Mouse (Mus musculus): ENCODE results near the gene Acat2. TPM values are rescaled to one million over a fixed set of nuclear protein-coding genes. Genes with fewer than 3 reads are reported as not detected.
"Not testable (repeated sequence)": the region's sequence is repeated elsewhere in the genome, so short reads cannot be mapped to it uniquely, and the experiment has no call there.

Gene Acat2
- total RNA-seq, 2 experiments from 2014 or later: 2.6 to 4.9 TPM

DNA sequence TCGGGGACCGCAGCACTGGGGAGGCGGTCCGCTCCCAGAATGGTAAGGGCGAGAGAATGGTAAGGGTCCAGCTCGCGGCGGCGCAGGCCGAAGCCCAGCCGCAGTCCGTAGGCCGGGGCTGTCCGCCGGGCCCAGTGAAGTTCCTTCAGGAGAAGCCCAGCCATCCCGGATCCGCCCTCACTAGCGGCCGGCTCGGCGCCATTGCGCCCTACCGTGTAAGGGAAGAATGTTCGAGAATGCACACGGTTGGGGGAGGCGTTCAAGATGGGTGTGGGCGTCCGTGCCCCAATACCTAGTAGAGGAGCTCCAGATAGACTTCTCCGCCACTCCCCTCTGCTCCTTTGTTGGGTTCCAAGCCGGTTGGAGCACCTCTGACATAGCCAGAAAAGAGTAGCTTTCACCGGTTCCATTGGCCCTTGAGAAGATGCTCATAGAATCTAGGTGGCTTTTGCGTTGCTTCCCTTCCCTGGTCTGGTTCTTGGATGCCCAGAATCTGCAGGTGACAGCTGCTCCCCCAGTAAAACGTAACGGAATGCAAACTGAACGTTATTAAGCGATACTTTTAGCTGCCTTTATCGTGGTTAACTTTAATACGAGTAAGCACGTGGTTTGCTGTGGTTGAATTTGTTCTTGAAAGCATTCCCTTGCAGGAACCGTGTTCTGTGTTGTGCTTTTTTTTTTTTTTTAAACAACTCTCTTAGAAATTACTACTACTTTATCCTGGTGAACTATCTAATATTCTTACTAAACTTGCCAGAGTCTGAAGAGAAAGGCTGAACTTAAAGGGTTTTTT is 43.8 kb downstream of the Acat2 start:
- Histone ChIP-seq H3K27ac (peak overlapping the region; percentile 94), H3K4me3 (peak overlapping the region; percentile 100)
- TF ChIP-seq CTCF (IDR thresholded peaks at IDR 0.05): no peak
- intact Hi-C loops (cut with DNase I): loop anchor here (5.0 kb wide), 1 partner anchor 76 kb away; the partner anchor contains the start of gene Wtap
- no peak for DNase-seq

- TF ChIP-seq CTCF (IDR thresholded peaks at IDR 0.05): no peak
- peak; percentile 99 for DNase-seq
- Histone ChIP-seq H3K4me3 (peak within 1 kb of the TSS; percentile 100), H3K27ac (peak within 1 kb of the TSS; percentile 94)
- intact Hi-C loops (cut with DNase I): loop anchor here (5.0 kb wide), 1 partner anchor 76 kb away; the partner anchor contains the start of gene Wtap
These were observed 44.5 kb downstream of the Acat2 start, which contains the start of gene Mrpl18 for GRCm38 (mm10) chr17:12915881-12916583. Gene Mrpl18, minus strand, starts transcription at chr17:12916345.

- TF ChIP-seq CTCF (IDR thresholded peaks at IDR 0.05): no peak
- Histone ChIP-seq H3K4me3 (peak within 1 kb of the TSS; percentile 100), H3K27ac (peak within 1 kb of the TSS; percentile 94)
- no peak for DNase-seq
- intact Hi-C loops (cut with DNase I): loop anchor here (5.0 kb wide), 1 partner anchor 77 kb away; the partner anchor contains the start of gene Wtap
These were observed 45.1 kb downstream of the Acat2 start, which contains the start of gene Tcp1 for GRCm38 (mm10) chr17:12915488-12915880. Gene Tcp1, plus strand, starts transcription at chr17:12915701.

- no peak overlapping the region for H3K27ac ChIP-seq
- no peak for DNase-seq
- intact Hi-C loops (cut with DNase I): no loop called here
- TF ChIP-seq CTCF (IDR thresholded peaks at IDR 0.05): no peak
- H3K4me3 ChIP-seq: no peak overlapping the region
These were observed 50.2 kb downstream of the Acat2 start for GRCm38 (mm10) chr17:12910391-12910790.

GRCm38 (mm10) chr17:12909361-12910280 is 50.9 kb downstream of the Acat2 start, which contains the start of gene Pnldc1:
Gene Pnldc1, minus strand, starts transcription at chr17:12910230.
- Histone ChIP-seq H3K4me3 (no peak within 1 kb of the TSS), H3K27ac (no peak within 1 kb of the TSS)
- intact Hi-C loops (cut with DNase I): no loop called here
- no peak for DNase-seq
- no peak for TF ChIP-seq CTCF (IDR thresholded peaks at IDR 0.05)

GRCm38 (mm10) chr17:12906436-12906835 is 54.1 kb downstream of the Acat2 start:
- DNase-seq: no peak
- intact Hi-C loops (cut with DNase I): no loop called here
- no peak for TF ChIP-seq CTCF (IDR thresholded peaks at IDR 0.05)

DNA sequence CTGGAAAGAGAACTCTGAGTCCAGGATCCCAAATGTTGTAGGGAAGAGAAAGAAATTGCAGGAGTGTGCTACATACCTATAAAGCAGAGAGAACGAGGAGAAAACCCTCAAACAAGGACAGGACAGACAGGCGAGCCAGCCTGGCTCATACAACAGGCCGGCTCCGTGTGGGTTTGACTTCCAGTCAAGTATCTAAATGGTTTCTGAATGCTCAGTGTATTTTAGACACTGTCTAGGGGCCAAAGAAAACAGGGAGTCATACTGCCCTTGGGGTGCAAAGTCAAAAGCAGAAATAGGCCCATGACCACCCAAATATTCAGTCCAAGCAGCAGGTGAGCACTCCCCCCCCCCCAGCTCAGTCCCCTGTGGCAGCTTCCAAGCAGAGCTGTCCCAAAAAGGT is 54.7 kb downstream of the Acat2 start:
- TF ChIP-seq CTCF (IDR thresholded peaks at IDR 0.05): no peak
- intact Hi-C loops (cut with DNase I): no loop called here

More at GRCm38 (mm10) chr17:12906436-12906835, 54.1 kb downstream of the Acat2 start:
- H3K27ac ChIP-seq: no peak overlapping the region
- no peak overlapping the region for H3K4me3 ChIP-seq

DNA sequence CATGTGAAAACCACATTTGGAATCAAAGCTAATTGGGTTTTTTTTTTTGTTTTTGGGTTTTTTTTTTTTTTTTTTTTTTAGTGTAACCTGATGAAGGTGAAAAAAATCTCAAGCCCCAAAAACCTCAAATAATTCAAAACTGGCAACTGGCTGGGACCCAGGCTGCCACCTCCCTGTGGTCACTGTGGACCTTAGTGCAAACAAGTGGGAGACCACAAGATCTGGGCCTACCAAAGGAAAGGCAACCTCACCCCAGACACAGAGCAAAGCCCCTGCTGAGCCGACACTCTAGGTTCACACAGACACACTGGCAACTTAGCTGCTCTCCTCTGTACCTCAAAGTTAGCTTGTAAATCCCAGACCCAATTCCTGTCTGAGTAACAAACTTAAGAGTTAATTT is 56.2 kb downstream of the Acat2 start:
- TF ChIP-seq CTCF (IDR thresholded peaks at IDR 0.05): no peak
- Histone ChIP-seq H3K4me3 (no peak overlapping the region), H3K27ac (no peak overlapping the region)
- no peak for DNase-seq
- intact Hi-C loops (cut with DNase I): no loop called here

More for the DNA sequence above, 54.7 kb downstream of the Acat2 start:
- Histone ChIP-seq H3K27ac (no peak overlapping the region), H3K4me3 (no peak overlapping the region)
- no peak for DNase-seq

DNA sequence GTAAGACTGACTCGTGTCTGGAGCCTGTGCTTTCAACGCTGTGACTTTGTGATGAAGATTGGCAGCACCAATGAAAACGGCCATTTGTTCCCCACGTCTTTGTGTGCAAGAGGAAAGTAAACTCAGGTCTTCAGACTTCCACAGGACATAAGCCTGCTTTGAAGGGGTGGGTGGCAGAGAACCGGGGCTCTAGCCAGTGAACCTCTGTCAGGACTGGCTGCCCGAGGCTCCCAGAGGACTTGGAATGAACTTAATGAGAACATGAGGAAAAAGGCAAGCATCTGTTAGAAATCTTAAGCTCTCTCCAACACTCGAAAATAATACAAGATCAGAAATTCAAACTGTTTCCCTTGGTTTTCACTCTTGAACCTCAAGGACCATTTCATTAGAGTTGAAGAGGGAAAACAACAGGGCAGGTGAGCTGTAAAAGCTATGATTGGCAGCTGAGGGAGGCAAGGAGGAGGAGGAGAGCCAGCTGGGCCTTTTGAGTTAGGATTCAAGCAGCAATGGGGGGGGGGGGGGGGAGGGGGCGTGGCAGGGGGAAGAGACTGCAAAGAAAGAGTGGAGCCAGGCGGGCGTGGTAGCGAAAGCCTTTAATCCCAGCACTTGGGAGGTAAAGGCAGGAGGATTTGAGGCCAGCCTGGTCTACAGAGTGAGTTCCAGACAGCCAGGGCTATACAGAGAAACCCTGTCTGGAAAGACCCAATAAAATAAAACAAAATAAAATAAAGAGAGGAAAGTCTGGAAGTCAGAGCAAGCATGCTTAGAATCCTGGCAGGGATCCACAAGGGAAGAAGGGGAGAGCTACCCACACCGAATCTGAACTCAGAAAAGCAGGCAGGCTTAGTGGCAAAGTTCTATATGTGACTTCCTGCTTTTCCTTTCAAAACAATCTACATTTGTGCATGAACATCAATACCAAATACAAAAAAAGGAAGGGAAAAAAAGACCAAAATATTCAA is 56.9 kb downstream of the Acat2 start:
- intact Hi-C loops (cut with DNase I): no loop called here
- TF ChIP-seq CTCF (IDR thresholded peaks at IDR 0.05): no peak
- no peak for DNase-seq
- H3K4me3 ChIP-seq: no peak overlapping the region
- no peak overlapping the region for H3K27ac ChIP-seq

DNA sequence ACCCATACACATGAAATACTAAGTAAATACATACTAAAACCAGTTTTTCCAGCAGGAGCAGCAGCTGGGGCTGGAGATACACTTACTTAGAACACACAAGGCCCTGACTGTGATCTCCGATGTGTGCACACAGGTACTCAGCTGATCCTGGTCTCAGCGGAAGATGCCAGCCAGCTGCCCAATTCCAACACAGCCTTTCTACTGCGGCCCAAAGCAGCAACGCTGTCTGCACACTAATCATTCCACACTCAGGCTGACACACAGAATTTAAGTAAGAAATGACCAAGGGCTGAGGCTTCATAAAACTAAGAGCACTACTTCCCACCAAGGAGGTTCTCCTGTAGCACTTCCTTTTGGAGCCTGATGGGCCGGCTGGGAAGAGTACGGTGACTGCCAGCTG is 58.3 kb downstream of the Acat2 start:
- intact Hi-C loops (cut with DNase I): no loop called here
- DNase-seq: no peak
- Histone ChIP-seq H3K4me3 (no peak overlapping the region), H3K27ac (no peak overlapping the region)
- no peak for TF ChIP-seq CTCF (IDR thresholded peaks at IDR 0.05)

- H3K27ac ChIP-seq; DNase-seq; H3K4me3 ChIP-seq; intact Hi-C loops (cut with DNase I): not testable (repeated sequence)
These were observed 61.9 kb downstream of the Acat2 start for GRCm38 (mm10) chr17:12898607-12899006.
